Mouse (Mus musculus): ENCODE measurements around the gene Abca5.
A peak's percentile ranks its signal among the peaks of the same experiment; 100 is the strongest.
"Not testable (repeated sequence)": the region's sequence is repeated elsewhere in the genome, so short reads cannot be mapped to it uniquely, and the experiment has no call there.

The Abca5 gene

GRCm38 (mm10) chr11:110337289-110338245 is at the start of gene Abca5:
Gene Abca5, minus strand, starts transcription at chr11:110337716.
- DNase-seq (ENCODE audit: low spot score): peak; percentile 75

- DNase-seq (ENCODE audit: low spot score): no peak
Measured at GRCm38 (mm10) chr11:110385487-110385886, 48.0 kb upstream of the Abca5 start.

- DNase-seq (ENCODE audit: low spot score): no peak
Measured at GRCm38 (mm10) chr11:110380310-110380668, 42.8 kb upstream of the Abca5 start.

GRCm38 (mm10) chr11:110379661-110380309 is 42.3 kb upstream of the Abca5 start:
- DNase-seq (ENCODE audit: low spot score): peak; percentile 64

GRCm38 (mm10) chr11:110374036-110374435 is 36.5 kb upstream of the Abca5 start:
- DNase-seq (ENCODE audit: low spot score): no peak

- no peak for DNase-seq (ENCODE audit: low spot score)
Measured at GRCm38 (mm10) chr11:110372266-110372954, 34.9 kb upstream of the Abca5 start.

- no peak for DNase-seq (ENCODE audit: low spot score)
Measured at GRCm38 (mm10) chr11:110371827-110372226, 34.3 kb upstream of the Abca5 start.

GRCm38 (mm10) chr11:110369312-110370019 is 31.9 kb upstream of the Abca5 start:
- no peak for DNase-seq (ENCODE audit: low spot score)

- DNase-seq (ENCODE audit: low spot score): no peak
Measured at GRCm38 (mm10) chr11:110367638-110368037, 30.1 kb upstream of the Abca5 start.

GRCm38 (mm10) chr11:110366902-110367301 is 29.4 kb upstream of the Abca5 start:
- no peak for DNase-seq (ENCODE audit: low spot score)

- no peak for DNase-seq (ENCODE audit: low spot score)
Measured at GRCm38 (mm10) chr11:110365016-110365415, 27.5 kb upstream of the Abca5 start.

- no peak for DNase-seq (ENCODE audit: low spot score)
Measured at GRCm38 (mm10) chr11:110357756-110358551, 20.4 kb upstream of the Abca5 start.

- DNase-seq (ENCODE audit: low spot score): not testable (repeated sequence)
Measured at GRCm38 (mm10) chr11:110355131-110355530, 17.6 kb upstream of the Abca5 start.

GRCm38 (mm10) chr11:110354261-110354660 is 16.7 kb upstream of the Abca5 start:
- DNase-seq (ENCODE audit: low spot score): no peak

- no peak for DNase-seq (ENCODE audit: low spot score)
Measured at GRCm38 (mm10) chr11:110348170-110348569, 10.7 kb upstream of the Abca5 start.

- no peak for DNase-seq (ENCODE audit: low spot score)
Measured at GRCm38 (mm10) chr11:110347768-110348167, 10.3 kb upstream of the Abca5 start.

GRCm38 (mm10) chr11:110336814-110337288 is 665 bp downstream of the Abca5 start:
- DNase-seq (ENCODE audit: low spot score): no peak

GRCm38 (mm10) chr11:110330093-110330492 is 7.4 kb downstream of the Abca5 start:
- DNase-seq (ENCODE audit: low spot score): no peak

- DNase-seq (ENCODE audit: low spot score): no peak
Measured at GRCm38 (mm10) chr11:110322266-110322665, 15.2 kb downstream of the Abca5 start.

- DNase-seq (ENCODE audit: low spot score): no peak
Measured at GRCm38 (mm10) chr11:110306475-110307168, 30.9 kb downstream of the Abca5 start.

Data from ovary, adult 18-20 months (tissue).